Mouse (Mus musculus) CD8-positive naive resting alpha-beta T cell, adult 57 days (primary cell): ENCODE results near the gene Hspa12b. TPM values are rescaled to one million over a fixed set of nuclear protein-coding genes. Genes with fewer than 3 reads are reported as not detected.

Experiments used
- total RNA-seq: library from RNA; stranded (reverse); gene quantifications from one replicate; pipeline ENCODE4 v1.2.4, GENCODE M21; 2023

The Hspa12b gene
- not detected for total RNA-seq

DNA sequence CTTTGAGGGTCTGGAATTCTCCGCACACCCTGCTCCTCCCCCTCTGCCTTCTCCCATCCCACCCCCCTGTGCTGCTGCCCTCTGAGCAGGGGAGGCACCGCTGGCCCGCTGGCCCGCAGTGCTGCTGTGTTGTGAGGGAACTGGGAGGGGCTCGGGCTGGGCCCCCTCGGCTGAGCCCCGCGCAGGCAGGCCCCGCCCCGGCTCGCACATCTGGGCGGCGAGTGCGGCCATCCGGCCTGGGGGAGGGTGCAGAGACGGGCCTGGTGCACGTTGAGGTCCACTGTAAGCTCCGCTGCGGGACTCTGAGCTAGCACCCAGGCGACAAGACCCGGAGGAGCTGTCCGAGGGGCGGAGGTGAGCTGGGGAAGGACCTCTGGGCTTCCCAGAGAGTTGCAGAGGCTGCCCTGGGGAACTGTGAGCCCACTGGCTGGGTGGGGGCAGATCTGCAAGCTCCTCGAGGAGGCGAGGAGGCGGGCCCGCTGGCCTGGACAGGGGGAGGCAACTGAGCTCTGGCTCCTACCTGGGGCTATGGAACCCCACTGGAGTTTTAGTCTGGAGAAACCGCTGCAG lies at the start of gene Hspa12b:
TSS of gene Hspa12b (plus strand) at position 120 of the 570 bp plus-strand sequence.

DNA sequence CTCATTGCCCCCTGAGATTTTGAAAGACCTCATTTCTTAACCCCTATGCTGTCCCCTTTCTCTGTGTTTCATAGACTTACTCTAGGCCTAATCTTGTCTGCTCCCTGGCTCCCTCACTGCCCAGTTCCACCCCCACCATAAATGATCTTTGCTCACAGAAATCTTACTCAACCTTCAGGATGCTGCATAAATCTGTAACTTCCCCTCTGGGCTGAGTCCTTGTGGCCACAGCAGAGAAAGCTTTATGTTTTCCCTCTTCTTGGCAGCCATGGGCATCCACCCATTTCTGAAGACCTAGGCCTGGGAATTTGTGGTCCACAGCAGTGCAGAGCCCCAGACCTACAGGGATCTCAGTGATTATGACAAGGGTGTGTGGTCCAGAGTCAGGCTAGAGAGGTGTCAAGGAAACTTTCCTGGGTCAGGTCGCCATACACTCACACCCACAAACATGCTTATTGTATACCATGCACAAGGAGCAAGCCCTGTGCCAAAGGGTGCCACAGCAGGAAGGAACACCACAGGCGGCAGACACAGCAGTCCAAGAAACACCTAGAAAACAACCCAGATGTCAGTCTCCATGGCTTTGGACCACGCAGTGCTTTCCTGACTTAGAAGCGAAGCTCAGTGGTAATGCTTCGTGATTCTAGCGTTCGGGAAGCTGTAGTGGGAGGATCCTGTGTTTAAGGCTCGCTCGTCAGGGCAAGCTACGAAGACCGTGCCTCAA lies 40.3 kb upstream of the Hspa12b start, which contains the start of gene Siglec1:
TSS of gene Siglec1 (minus strand) at position 99 of the 724 bp plus-strand sequence.

DNA sequence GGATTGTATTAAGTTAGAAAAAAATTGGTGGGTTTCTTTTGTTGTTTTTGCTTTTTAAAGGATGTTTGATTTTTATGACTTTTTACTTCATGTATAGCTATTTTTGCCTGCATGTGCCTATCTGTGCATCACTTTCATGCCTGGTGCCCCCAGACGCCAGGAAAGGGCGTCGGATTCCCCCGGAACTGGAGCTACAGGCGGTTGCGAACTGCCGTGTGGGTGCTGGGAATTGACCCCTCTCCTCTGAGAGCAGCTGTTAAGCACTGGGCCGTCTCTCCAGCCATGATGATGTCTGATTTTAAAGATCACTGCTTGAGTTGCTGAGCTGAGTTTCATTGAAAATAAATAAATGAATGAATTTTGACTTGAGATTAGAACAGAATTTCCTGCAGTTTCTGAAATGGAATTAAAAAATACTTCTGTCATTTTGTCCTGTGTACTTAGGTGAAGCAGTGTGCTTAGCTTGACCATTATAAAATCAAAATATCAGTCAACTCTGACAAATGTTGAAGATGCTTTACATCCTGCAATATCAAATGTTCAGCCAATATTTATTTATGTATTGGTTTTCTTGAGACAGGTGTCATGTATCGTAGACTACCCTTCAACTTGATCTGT lies 6.0 kb downstream of the Hspa12b start, which contains the start of gene Gm11037:
TSS of gene Gm11037 (plus strand) at position 568 of the 618 bp plus-strand sequence.

DNA sequence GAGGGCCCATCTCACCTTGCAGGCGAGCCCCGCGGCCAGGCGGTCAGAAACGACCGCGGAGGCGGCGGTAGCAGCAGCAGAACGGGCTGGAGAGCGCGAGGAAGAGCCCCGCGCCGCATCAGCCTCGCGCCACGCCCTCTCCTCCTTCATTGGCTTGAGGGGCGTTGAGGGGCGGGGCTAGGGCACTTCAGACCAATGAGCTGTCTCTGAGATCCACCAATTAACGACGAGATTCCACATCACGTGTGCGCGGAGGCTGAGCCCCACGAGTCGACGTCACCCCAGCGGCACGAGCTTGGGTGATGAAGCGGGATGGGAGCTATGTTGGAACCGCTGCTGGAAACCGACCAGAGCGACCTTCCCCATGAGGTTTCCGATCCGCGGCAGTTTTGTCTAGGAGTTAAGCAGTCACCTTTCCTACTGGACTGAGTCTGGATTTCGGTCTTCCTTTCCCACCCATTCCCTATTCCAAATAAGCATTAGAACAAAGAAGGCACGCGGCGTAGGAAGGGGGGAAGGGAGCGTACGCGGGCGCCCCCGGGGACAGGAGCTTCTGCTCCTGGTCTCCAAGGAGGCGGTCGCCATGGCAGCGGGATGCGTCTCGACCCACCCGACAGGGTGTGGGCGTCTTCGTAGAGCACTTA lies 33.0 kb downstream of the Hspa12b start, which contains the start of gene 1700037H04Rik:
TSS of gene 1700037H04Rik (minus strand) at position 144 of the 644 bp plus-strand sequence.

DNA sequence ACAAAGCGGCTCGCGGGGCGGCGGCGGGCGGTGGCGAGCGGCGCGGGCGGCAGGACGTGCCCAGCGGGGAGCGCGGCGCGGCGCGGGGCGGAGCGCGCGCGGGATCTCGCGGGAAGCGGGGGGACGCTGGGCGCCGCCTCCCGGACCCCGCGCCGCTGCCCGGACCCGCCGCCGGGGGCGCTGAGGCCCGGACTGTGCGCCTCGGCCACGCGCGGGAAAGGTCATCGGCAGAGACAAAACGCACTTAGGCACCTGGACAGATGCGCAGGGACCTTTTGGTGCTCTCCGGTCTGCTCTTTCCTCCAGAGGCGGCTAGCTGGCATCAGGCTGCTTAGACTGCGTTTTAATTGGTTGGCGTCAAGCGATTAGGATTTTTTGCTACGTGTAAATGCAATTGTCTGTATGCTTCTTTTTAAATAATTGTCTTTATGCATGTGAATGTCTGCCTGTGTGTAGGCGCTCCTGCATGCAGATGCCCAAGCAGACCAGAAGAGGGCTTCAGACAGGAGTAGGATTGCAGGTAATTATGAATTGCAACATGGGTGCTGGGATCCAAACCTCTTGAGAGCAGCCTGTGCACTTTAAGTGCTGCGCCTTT lies 53.0 kb downstream of the Hspa12b start, which contains the start of gene Cenpb:
TSS of gene Cenpb (minus strand) at position 78 of the 598 bp plus-strand sequence.

DNA sequence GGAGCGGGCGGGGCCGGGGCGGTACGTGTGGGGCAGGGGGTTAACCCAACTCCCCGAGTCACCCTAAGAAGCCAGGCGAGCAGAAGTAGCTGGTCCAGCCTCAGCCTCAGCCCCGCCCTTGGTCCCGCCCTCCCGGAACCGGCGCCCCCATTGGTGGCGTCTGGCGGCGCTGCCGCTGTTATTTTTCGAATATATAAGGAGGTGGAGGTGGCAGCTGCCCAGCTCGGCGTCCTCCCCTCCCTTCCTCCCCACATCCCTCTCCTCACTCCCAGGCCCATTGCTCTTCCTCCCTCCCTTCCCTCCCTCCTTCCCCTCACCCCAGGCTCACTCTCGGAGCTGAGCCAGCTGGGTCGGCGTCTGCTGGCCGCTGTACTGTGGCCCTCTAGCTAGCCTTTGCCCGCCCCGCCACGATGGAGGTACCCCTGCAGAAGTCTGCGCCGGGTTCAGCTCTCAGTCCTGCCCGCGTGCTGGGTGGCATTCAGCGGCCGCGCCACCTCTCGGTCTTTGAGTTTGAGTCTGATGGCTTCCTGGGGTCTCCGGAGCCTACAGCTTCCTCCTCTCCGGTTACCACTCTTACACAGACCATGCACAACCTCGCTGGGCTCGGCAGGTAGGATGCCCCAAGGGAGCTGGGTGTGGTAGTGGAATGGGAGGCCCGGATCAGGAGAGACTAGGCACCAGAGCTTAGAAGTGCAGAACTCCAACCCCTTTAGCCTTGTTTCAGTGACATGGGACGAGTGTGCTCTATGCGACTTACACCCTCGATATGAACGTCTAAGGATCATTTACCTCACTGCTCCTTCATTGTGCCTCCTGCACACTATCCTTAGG lies 59.9 kb downstream of the Hspa12b start, which contains the start of the genes Cdc25b and Spef1:
TSS of gene Cdc25b (plus strand) at position 179 of the 831 bp plus-strand sequence.
TSS of gene Spef1 (minus strand) at position 512 of the 831 bp plus-strand sequence.

Other genes starting within 250 kb of the Hspa12b start
- gene 4930402H24Rik, start 220.9 kb upstream of the Hspa12b start, total RNA-seq = 28.9 TPM
- 21.3 TPM for gene Atrn, start 220.8 kb upstream of the Hspa12b start, total RNA-seq
- gene Gfra4, start 84.2 kb upstream of the Hspa12b start, total RNA-seq = not detected
- not detected for gene Adam33, start 63.5 kb upstream of the Hspa12b start, total RNA-seq
- 0.21 TPM for gene Siglec1, start 40.5 kb upstream of the Hspa12b start, total RNA-seq
- gene Gm11037, start 6.2 kb downstream of the Hspa12b start, total RNA-seq = not detected
- 18.0 TPM for gene 1700037H04Rik, start 32.8 kb downstream of the Hspa12b start, total RNA-seq
- 21.4 TPM for gene Cenpb, start 52.8 kb downstream of the Hspa12b start, total RNA-seq
- gene Cdc25b, start 59.7 kb downstream of the Hspa12b start, total RNA-seq = 53.7 TPM
- 1.6 TPM for gene Spef1, start 60.0 kb downstream of the Hspa12b start, total RNA-seq
- gene Ap5s1, start 79.8 kb downstream of the Hspa12b start, total RNA-seq = 11.9 TPM
- 19.8 TPM for gene Mavs, start 106.8 kb downstream of the Hspa12b start, total RNA-seq
- 59.6 TPM for gene Pank2, start 135.2 kb downstream of the Hspa12b start, total RNA-seq
- gene Rnf24, start 225.6 kb downstream of the Hspa12b start, total RNA-seq = 4.9 TPM